Mouse (Mus musculus) embryonic facial prominence, embryonic 14.5 days (tissue): Measurements from ENCODE around the gene Sag. TPM values are rescaled to one million over a fixed set of nuclear protein-coding genes. Genes with fewer than 3 reads are reported as not detected.

Source experiments
- ATAC-seq: fragments of 200-750 bp; cut with Nextera tagmentation; 2 replicates; pipeline ENCODE4 v1.8.0; 2017; ENCODE audit warnings: low read depth, moderate number of reproducible peaks, moderate TSS enrichment
- DNase-seq: peaks from one replicate; pipeline ENCODE4 v3.0.0-alpha.2; 2015; ENCODE audit warnings: low spot score
- H3K27ac ChIP-seq: fragments of 300-500 bp; sonication (generic); replicated peaks from 2 replicates; pipeline ENCODE4 v1.5.1; 2014; ENCODE audit warnings: low read depth, mild to moderate bottlenecking, low read length, moderate library complexity
- H3K27me3 ChIP-seq: fragments of 300-500 bp; sonication (generic); replicated peaks from 2 replicates; pipeline ENCODE4 v1.6.1; 2014; ENCODE audit warnings: low read length; ENCODE audit not compliant: control insufficient read depth, insufficient read depth
- H3K36me3 ChIP-seq: fragments of 300-500 bp; sonication (generic); 2 replicates; pipeline ENCODE4 v1.6.1; 2014; ENCODE audit warnings: low read length, mixed read lengths; ENCODE audit not compliant: control insufficient read depth, insufficient read depth
- H3K4me1 ChIP-seq: fragments of 300-500 bp; sonication (generic); 2 replicates; pipeline ENCODE4 v1.6.1; 2014; ENCODE audit warnings: antibody characterized with exemption, low read length; ENCODE audit not compliant: control insufficient read depth, insufficient read depth
- H3K4me2 ChIP-seq: fragments of 300-500 bp; sonication (generic); 2 replicates; pipeline ENCODE4 v1.6.1; 2014; ENCODE audit warnings: low read depth, mild to moderate bottlenecking, low read length, moderate library complexity, mixed read lengths
- H3K4me3 ChIP-seq: fragments of 300-500 bp; sonication (generic); 2 replicates; pipeline ENCODE4 v1.5.1; 2014; ENCODE audit warnings: low read depth, mild to moderate bottlenecking, low read length
- H3K9ac ChIP-seq: fragments of 300-500 bp; sonication (generic); 2 replicates; pipeline ENCODE4 v1.6.1; 2014; ENCODE audit warnings: low read depth, mild to moderate bottlenecking, low read length, moderate library complexity, mixed read lengths
- H3K9me3 ChIP-seq: fragments of 300-500 bp; sonication (generic); 2 replicates; pipeline ENCODE4 v1.6.1; 2016; ENCODE audit warnings: low read length; ENCODE audit not compliant: control insufficient read depth
- WGBS: fragments of 180-500 bp; shearing (Covaris S2); extraction: QIAGEN DNeasy Blood & Tissue Kit; methylation state at CpG from one replicate; pipeline ENCODE4 v1.1.7; 2014; 5-methylcytosine and 5-hydroxymethylcytosine counted together
- polyA plus RNA-seq: library from polyadenylated mRNA; unstranded; fragments of >200 nt; fragmentation: Nextera tagmentation; extraction: Ambion mirVana; gene quantifications from 2 replicates; pipeline ENCODE4 v1.2.1, GENCODE M21; 2014

Gene Sag
- polyA plus RNA-seq, 1 experiment from 2014 or later: 2.1 TPM

DNA sequence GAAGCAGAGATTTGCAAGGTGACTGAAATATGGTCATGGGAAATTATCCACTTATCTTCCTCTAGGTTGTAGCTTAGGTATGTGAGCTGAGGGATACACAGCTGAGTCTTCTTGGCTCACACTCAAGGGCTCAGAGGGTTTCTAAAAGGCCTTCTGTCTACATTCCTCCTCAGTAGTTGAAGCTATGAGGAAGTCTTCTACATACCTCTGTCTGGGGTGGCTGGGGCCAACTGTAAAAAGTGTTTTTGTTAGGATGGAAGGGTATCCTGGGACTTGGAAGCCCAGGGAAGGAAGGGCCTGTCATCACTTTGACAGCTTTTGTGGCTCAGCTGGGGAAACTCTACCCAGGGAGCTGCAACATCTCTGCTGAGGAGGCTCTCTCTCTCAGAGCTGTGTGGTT lies 68.1 kb downstream of the Sag start:
- no peaks in the 10 kb centered on the region for H3K9me3 ChIP-seq
- H3K4me1 ChIP-seq: peaks cover 10% of the 10 kb centered on the region; the same call in 1 of the 2 replicates
- no peak overlapping the region for H3K4me2 ChIP-seq
- no peaks in the 10 kb centered on the region for H3K27me3 ChIP-seq
- peak; percentile 71 for DNase-seq
- H3K27ac ChIP-seq: no peak overlapping the region
- no peaks in the 10 kb centered on the region for H3K36me3 ChIP-seq
- H3K9ac ChIP-seq: no peak overlapping the region
- ATAC-seq: peak; percentile 68; the same call in 1 of the 2 replicates
- H3K4me3 ChIP-seq: no peak overlapping the region

DNA sequence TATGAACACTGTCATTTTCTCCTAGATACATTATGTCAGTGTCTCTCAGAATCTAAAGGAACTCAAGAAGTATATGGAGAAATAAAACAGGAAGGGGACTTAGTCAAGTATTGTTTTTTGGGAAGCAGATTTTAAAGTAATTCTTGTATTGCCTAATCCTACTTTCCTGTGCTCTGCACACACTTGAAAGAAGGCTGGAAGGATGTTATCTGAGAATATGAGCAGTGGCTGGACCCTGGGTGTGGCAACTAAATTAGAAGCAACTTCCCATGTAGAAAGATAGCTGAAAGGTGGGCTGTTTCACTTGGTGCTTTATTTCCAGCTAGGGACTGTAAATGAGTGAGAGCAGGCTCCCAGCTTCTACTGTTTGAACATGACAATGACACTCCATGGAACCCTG lies 69.6 kb downstream of the Sag start:
- H3K9ac ChIP-seq: no peak overlapping the region
- H3K36me3 ChIP-seq: no peaks in the 10 kb centered on the region
- DNase-seq: no peak
- no peak overlapping the region for H3K4me2 ChIP-seq
- H3K9me3 ChIP-seq: no peaks in the 10 kb centered on the region
- peaks cover 20% of the 10 kb centered on the region for H3K4me1 ChIP-seq
- ATAC-seq: no peak
- no peak overlapping the region for H3K4me3 ChIP-seq
- H3K27me3 ChIP-seq: no peaks in the 10 kb centered on the region
- H3K27ac ChIP-seq: no peak overlapping the region

DNA sequence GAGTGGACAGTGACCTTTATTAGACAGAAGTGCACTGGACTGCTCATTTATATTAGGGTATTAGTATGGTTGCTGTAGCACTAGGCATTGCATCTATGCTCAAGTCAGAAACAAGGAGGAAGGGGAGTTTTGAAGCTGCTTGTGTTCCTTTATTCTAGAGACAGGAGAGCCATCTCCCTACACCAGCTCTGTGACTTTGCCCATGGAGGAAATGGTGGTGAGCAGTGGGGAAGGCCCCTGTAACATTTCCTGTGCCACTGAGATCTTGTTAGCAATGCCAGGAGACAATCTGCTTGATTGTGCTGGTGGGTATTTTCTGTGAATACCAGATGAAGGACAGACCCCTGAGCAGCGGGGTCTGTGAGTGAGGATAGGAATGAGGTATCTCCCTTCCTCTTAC lies 72.6 kb downstream of the Sag start:
- no peak for ATAC-seq
- 91% methylated on average over 1 of the region's 1 CpGs for WGBS
- H3K36me3 ChIP-seq: peaks cover 4% of the 10 kb centered on the region; the same call in 1 of the 2 replicates
- no peak for DNase-seq
- H3K9ac ChIP-seq: no peak overlapping the region
- H3K4me3 ChIP-seq: no peak overlapping the region
- no peaks in the 10 kb centered on the region for H3K27me3 ChIP-seq
- no peaks in the 10 kb centered on the region for H3K9me3 ChIP-seq
- H3K4me1 ChIP-seq: peaks cover 42% of the 10 kb centered on the region
- no peak overlapping the region for H3K27ac ChIP-seq
- no peak overlapping the region for H3K4me2 ChIP-seq

DNA sequence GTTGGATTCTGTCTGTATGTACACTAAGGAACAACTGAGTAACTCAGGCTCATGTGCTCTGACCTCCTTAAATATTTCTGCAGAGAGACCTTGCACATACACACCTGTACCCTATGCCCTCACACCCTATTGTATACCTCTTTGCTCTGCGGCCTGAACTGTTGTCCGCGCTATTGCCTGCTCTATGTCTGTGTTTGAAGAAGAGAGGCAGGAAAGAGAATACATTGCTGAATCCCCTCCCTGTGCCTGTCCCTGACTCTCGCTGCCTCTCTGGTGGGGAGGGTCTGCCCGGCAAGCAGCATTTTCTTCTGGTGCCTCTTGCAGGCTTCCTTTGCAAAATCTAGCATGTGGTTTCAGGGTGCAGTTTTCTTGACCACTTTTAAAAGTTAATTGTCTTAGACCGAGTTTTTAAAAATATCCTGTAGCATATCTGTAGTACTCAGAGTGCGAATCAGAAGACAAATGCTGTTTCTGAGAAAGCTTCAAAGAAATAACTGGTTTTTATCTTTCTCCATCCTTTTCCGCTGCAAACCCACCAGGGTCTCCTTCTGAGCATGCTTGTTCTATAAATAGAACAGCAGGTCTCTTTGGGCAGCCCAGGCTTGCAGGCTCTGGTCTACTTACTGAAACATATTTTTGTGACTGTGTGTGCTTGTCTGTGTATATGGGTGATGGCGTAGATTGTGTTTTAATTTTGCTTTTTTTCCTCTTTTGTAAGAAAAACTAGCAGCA lies 74.2 kb downstream of the Sag start:
- H3K4me2 ChIP-seq: no peak overlapping the region
- ATAC-seq (no peak), DNase-seq (no peak)
- no peak overlapping the region for H3K4me3 ChIP-seq
- H3K9ac ChIP-seq: peak overlapping the region; percentile 28; the same call in 1 of the 2 replicates
- WGBS: 54% methylated on average over 9 of the region's 9 CpGs
- no peaks in the 10 kb centered on the region for H3K27me3 ChIP-seq
- H3K36me3 ChIP-seq: peaks cover 5% of the 10 kb centered on the region
- no peaks in the 10 kb centered on the region for H3K9me3 ChIP-seq
- H3K27ac ChIP-seq: 0 out of 2 replicates have a peak overlapping the region, but pooled peaks have one; percentile 46
- peaks cover 36% of the 10 kb centered on the region for H3K4me1 ChIP-seq

DNA sequence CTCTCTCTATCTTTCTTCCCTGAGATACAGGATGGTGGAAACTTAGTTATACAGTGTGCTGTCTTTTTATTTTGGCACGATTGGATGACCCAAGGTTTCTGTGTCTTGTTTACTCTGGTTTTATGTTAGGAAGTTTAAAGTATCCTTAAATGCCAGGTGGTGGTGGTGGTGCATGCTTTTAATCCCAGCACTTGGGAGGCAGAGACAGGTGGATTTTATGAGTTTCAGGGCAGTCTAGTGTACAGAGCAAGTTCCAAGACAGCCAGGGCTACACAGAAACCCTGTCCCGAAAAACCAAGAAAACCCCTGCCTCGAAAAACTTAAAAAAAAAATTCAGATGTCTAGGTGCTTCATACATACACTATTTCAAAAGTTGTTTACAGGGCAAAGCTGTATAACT lies 75.6 kb downstream of the Sag start:
- Histone ChIP-seq H3K9ac (no peak overlapping the region), H3K4me3 (no peak overlapping the region), H3K4me2 (no peak overlapping the region), H3K36me3 (peaks cover 14% of the 10 kb centered on the region), H3K9me3 (no peaks in the 10 kb centered on the region), H3K27ac (no peak overlapping the region; the same call in 1 of the 2 replicates), H3K27me3 (no peaks in the 10 kb centered on the region), H3K4me1 (peaks cover 36% of the 10 kb centered on the region)
- ATAC-seq: no peak
- no peak for DNase-seq
- WGBS: 86% methylated on average over 3 of the region's 3 CpGs

DNA sequence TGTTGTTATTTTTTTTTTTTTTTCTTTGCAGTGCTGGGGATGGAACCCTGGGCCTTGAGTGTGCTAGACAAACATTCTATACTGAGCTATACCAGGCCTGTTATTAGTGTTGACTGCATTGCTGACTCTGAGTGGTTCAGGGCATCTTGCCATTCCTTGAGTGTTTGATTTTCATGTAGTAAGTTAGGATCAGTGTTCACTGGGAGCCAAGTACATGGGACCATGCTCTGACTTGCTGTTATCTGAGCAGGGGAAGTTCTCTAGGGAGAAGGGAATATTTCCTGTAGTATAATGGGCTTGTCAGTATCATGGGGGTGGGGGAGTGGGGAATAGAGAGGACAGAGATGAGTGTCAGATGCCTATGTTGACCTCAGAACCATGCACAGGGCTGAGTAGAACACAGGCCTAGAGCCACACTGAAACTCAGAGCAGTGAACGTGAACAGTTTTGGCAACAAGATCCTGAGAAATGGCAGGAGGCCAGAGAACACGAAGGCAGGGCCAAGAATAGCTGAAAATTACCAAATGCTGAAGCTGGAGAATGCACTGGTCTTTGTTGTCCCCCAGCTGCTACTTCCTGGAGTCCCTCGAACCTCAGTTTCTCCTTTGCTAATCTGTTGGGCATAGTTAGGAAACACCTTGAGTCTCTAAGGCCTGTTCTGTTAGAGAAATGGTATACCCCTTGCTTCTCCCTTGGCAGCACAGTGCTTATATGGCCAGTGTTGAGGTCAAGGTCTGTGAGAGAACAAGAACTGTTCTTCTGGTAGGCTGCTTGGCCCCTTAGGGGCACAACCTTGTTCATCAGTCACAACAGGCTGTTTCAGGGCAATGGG lies 76.2 kb downstream of the Sag start:
- no peaks in the 10 kb centered on the region for H3K27me3 ChIP-seq
- WGBS: 30% methylated on average over 3 of the region's 3 CpGs
- peak; percentile 87 for DNase-seq
- H3K4me2 ChIP-seq: no peak overlapping the region; the same call in 1 of the 2 replicates
- H3K27ac ChIP-seq: peak overlapping the region; percentile 69
- H3K36me3 ChIP-seq: peaks cover 20% of the 10 kb centered on the region
- 0 out of 2 replicates have a peak overlapping the region, but pooled peaks have one; percentile 1 for H3K9ac ChIP-seq
- H3K9me3 ChIP-seq: no peaks in the 10 kb centered on the region
- peak; percentile 85 for ATAC-seq
- peaks cover 36% of the 10 kb centered on the region for H3K4me1 ChIP-seq
- no peak overlapping the region for H3K4me3 ChIP-seq

DNA sequence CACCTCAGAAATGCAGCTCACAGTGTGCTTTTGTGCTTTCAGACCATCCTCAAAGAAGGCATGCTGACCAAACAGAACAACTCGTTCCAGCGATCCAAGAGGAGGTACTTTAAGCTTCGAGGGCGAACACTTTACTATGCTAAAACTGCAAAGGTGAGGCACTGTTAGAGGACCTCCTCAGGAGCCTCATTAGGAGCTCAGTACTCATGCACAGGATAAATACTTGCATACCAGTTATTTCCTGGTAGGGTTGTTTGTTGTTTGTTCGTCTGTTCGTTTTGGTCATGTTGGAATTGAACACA lies 76.8 kb downstream of the Sag start:
- H3K4me2 ChIP-seq: no peak overlapping the region; the same call in 1 of the 2 replicates
- DNase-seq: no peak
- H3K4me1 ChIP-seq: peaks cover 36% of the 10 kb centered on the region
- ATAC-seq: no peak
- no peaks in the 10 kb centered on the region for H3K27me3 ChIP-seq
- no peaks in the 10 kb centered on the region for H3K9me3 ChIP-seq
- H3K4me3 ChIP-seq: no peak overlapping the region
- no peak overlapping the region for H3K9ac ChIP-seq
- WGBS: 83% methylated on average over 6 of the region's 6 CpGs
- peaks cover 23% of the 10 kb centered on the region for H3K36me3 ChIP-seq
- H3K27ac ChIP-seq: peak overlapping the region; percentile 69

DNA sequence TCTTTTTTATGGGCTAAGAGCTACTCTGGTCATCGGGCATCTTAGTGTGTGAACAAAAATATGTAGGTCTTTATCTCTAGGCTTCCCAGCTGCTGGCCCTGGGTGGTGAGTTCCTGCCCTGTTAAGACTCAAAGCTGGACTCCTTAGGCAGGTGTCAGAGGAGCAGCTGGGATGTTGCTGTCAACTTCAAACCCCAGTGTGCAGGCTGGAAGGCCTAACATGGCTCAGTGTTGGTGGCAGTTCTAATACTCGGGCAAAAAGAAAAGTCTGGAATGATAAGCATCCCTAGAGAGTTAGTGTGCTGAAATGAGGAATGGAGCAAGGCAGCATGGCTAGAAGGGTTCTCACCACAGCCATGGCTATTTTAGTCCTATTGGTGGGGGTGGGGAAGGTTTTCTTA lies 77.4 kb downstream of the Sag start:
- Histone ChIP-seq H3K4me2 (no peak overlapping the region), H3K27me3 (no peaks in the 10 kb centered on the region), H3K27ac (no peak overlapping the region), H3K36me3 (peaks cover 27% of the 10 kb centered on the region), H3K4me1 (peaks cover 36% of the 10 kb centered on the region), H3K9ac (no peak overlapping the region), H3K4me3 (no peak overlapping the region), H3K9me3 (no peaks in the 10 kb centered on the region)
- WGBS: 68% methylated on average over 2 of the region's 2 CpGs
- ATAC-seq (no peak; the same call in 1 of the 2 replicates), DNase-seq (peak; percentile 40)
